Mouse (Mus musculus): ENCODE measurements around the gene Trpm3. TPM values are rescaled to one million over a fixed set of nuclear protein-coding genes. Genes with fewer than 3 reads are reported as not detected.

The Trpm3 gene
- total and polyA plus RNA-seq, 2 experiments from 2014 or later = 19.1 to 64.7 TPM

DNA sequence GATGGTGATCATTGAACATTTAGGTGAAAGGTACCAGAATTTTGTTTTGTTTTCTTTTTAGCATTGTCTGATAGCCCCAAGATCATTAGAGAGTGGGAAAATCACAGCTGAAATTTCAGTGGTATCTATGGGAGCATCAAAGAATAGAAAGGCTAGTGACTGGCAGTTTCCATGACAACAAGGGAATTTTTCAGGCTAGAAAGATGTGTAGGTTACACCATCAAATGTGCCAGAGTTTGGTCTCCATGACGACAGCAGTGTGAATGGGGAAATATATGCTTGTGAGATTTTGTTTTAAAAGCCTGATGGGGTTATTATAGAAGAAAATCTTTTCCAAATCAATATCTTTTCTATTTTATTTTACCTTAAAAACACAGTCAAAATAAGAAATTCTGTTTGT lies 50.9 kb downstream of the Trpm3 start:
- no peaks in the 10 kb centered on the region for H3K27me3 ChIP-seq (ENCODE audit: insufficient read depth, low read length)
- H3K36me3 ChIP-seq (ENCODE audit: insufficient read depth, low read length) = no peaks in the 10 kb centered on the region
- H3K4me3 ChIP-seq (ENCODE audit: low read depth, low read length) = no peak overlapping the region
- H3K9ac ChIP-seq (replicated peaks; ENCODE audit: low read length, poor library complexity, severe bottlenecking) = no peak overlapping the region
- H3K9me3 ChIP-seq (ENCODE audit: low read length) = no peaks in the 10 kb centered on the region
- H3K27ac ChIP-seq (ENCODE audit: low read depth, low read length) = no peak overlapping the region
- no peak overlapping the region for H3K4me2 ChIP-seq (ENCODE audit: low read depth, low read length, poor library complexity, severe bottlenecking)
- no peaks in the 10 kb centered on the region for H3K4me1 ChIP-seq (ENCODE audit: insufficient read depth, low read length)
- DNase-seq (ENCODE audit: low spot score) (peak; percentile 74), ATAC-seq (ENCODE audit: low FRiP score) (peak; percentile 78)
- TF ChIP-seq CTCF (IDR thresholded peaks at IDR 0.05) = no peak
- 10% methylated on average over 1 of the region's 1 CpGs for WGBS

DNA sequence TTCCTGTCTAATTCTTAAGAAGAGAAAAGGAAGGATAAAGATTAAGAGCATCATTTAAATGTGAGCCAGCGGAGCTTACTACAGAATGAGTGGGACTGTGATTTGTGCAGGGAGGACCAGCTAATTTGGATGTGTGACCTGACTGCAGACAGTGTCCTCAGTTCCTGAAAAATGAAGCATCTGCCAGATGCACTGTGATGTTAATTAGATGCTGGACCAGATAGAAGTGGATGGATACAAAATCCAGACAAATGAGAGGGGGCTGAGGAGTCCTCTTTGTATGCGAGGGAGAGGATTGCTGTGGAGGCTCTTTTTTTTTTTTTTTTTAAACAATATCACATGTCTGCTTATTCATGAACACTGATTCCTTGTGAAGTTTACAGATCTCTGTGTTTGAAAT lies 83.7 kb downstream of the Trpm3 start:
- no peak overlapping the region for H3K9ac ChIP-seq (replicated peaks; ENCODE audit: low read length, poor library complexity, severe bottlenecking)
- no peaks in the 10 kb centered on the region for H3K27me3 ChIP-seq (ENCODE audit: insufficient read depth, low read length)
- no peak for TF ChIP-seq CTCF (IDR thresholded peaks at IDR 0.05)
- H3K4me2 ChIP-seq (ENCODE audit: low read depth, low read length, poor library complexity, severe bottlenecking) = no peak overlapping the region
- H3K4me3 ChIP-seq (ENCODE audit: low read depth, low read length) = no peak overlapping the region
- ATAC-seq (ENCODE audit: low FRiP score) = no peak
- 33% methylated on average over 2 of the region's 2 CpGs for WGBS
- no peaks in the 10 kb centered on the region for H3K9me3 ChIP-seq (ENCODE audit: low read length)
- H3K36me3 ChIP-seq (ENCODE audit: insufficient read depth, low read length) = no peaks in the 10 kb centered on the region
- DNase-seq (ENCODE audit: low spot score) = peak; percentile 52
- H3K4me1 ChIP-seq (ENCODE audit: insufficient read depth, low read length) = no peaks in the 10 kb centered on the region
- H3K27ac ChIP-seq (ENCODE audit: low read depth, low read length) = no peak overlapping the region

DNA sequence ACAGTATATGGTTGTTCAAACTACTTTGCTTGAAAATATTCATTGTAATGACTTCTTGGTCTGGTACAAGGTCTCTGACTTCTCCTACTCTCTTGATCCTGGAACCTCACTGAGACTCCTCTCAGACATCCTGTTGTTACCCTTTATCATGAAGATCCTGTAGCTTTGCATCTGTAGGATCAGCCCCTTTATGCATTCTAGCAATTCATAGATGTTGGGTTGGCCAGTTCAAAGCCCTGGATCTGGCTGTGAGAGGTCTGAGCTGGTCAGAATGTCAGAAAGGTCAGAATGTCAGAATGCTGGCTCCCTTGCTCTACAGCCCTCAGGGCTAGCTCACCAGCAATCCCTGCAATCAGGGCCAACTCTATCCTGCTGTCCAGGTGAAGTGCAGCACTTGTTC lies 95.3 kb downstream of the Trpm3 start:
- Histone ChIP-seq H3K4me1 (ENCODE audit: insufficient read depth, low read length) (no peaks in the 10 kb centered on the region), H3K9me3 (ENCODE audit: low read length) (no peaks in the 10 kb centered on the region), H3K4me2 (ENCODE audit: low read depth, low read length, poor library complexity, severe bottlenecking) (no peak overlapping the region), H3K9ac (replicated peaks; ENCODE audit: low read length, poor library complexity, severe bottlenecking) (no peak overlapping the region), H3K4me3 (ENCODE audit: low read depth, low read length) (no peak overlapping the region), H3K27me3 (ENCODE audit: insufficient read depth, low read length) (no peaks in the 10 kb centered on the region), H3K36me3 (ENCODE audit: insufficient read depth, low read length) (no peaks in the 10 kb centered on the region), H3K27ac (ENCODE audit: low read depth, low read length) (no peak overlapping the region)
- ATAC-seq (ENCODE audit: low FRiP score) (no peak), DNase-seq (ENCODE audit: low spot score) (no peak)
- no peak for TF ChIP-seq CTCF (IDR thresholded peaks at IDR 0.05)

DNA sequence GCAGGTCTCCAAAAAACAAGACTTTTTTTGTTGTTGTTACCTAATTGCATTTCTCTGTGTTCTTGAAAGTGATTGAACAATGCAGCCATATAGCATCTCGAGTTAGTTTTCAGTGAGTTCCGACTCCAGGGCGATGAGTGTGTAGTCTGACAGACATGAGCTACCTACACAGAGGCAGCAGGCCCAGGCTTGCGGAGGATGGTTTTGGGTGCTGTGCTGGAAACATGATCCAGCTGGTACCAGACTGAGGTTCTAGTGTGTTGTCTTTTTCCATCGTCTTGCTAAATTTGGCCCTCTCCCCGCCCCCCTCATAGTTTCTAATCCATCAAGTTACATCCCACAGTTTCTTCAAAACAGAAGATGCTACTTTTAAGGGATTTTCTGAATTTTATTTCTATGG lies 110.2 kb downstream of the Trpm3 start:
- H3K27me3 ChIP-seq (ENCODE audit: insufficient read depth, low read length) = no peaks in the 10 kb centered on the region
- ATAC-seq (ENCODE audit: low FRiP score) = no peak
- DNase-seq (ENCODE audit: low spot score) = no peak
- H3K36me3 ChIP-seq (ENCODE audit: insufficient read depth, low read length) = no peaks in the 10 kb centered on the region
- WGBS = 90% methylated on average over 6 of the region's 6 CpGs
- H3K4me2 ChIP-seq (ENCODE audit: low read depth, low read length, poor library complexity, severe bottlenecking) = no peak overlapping the region
- H3K4me1 ChIP-seq (ENCODE audit: insufficient read depth, low read length) = no peaks in the 10 kb centered on the region
- no peak overlapping the region for H3K27ac ChIP-seq (ENCODE audit: low read depth, low read length)
- no peak overlapping the region for H3K9ac ChIP-seq (replicated peaks; ENCODE audit: low read length, poor library complexity, severe bottlenecking)
- H3K9me3 ChIP-seq (ENCODE audit: low read length) = no peaks in the 10 kb centered on the region
- TF ChIP-seq CTCF (IDR thresholded peaks at IDR 0.05) = no peak
- H3K4me3 ChIP-seq (ENCODE audit: low read depth, low read length) = no peak overlapping the region

DNA sequence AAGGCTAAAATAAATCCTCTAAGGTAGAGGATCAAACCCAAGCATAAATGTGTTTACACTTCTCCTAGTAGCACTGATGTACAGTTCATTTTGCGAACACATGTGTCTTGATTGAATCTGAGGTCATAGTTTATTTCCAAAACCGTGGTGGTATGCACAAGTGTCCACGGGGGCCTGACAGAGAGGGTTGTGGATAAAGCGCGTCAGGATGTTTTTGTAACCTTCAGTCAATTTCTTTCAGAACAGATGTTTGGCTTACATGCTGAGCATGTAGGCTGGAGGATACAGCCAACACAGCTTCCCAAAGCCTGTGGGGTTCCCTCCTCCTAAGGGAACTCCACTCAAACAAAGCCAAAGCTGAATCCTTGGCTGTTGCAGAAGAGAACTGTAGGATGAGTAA lies 134.1 kb downstream of the Trpm3 start:
- no peaks in the 10 kb centered on the region for H3K27me3 ChIP-seq (ENCODE audit: insufficient read depth, low read length)
- H3K9me3 ChIP-seq (ENCODE audit: low read length) = no peaks in the 10 kb centered on the region
- no peak overlapping the region for H3K4me3 ChIP-seq (ENCODE audit: low read depth, low read length)
- no peak for TF ChIP-seq CTCF (IDR thresholded peaks at IDR 0.05)
- no peak for ATAC-seq (ENCODE audit: low FRiP score)
- H3K4me2 ChIP-seq (ENCODE audit: low read depth, low read length, poor library complexity, severe bottlenecking) = no peak overlapping the region
- WGBS = 63% methylated on average over 5 of the region's 5 CpGs
- DNase-seq (ENCODE audit: low spot score) = peak; percentile 30
- no peaks in the 10 kb centered on the region for H3K36me3 ChIP-seq (ENCODE audit: insufficient read depth, low read length)
- H3K4me1 ChIP-seq (ENCODE audit: insufficient read depth, low read length) = no peaks in the 10 kb centered on the region
- no peak overlapping the region for H3K9ac ChIP-seq (replicated peaks; ENCODE audit: low read length, poor library complexity, severe bottlenecking)
- no peak overlapping the region for H3K27ac ChIP-seq (ENCODE audit: low read depth, low read length)

DNA sequence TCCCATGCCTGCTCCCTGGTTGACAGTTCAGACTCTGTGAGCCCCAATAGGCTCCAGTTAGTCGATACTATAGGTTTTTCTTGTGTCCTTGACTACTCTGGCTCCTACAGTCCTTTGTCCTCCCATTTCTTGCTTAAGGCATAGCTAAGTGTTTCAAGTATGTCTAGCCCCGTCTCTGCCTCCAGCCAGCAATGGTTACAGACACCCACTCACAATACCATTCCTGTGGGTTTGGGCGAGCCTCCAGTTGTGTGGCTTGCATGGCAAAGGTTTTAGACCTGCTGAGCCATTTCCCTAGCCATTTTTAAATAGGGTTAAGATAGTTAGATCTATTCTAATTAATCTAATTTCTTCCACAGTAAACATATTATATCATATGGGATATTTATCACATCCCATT lies 145.8 kb downstream of the Trpm3 start:
- DNase-seq (ENCODE audit: low spot score) = no peak
- Histone ChIP-seq H3K4me1 (ENCODE audit: insufficient read depth, low read length) (no peaks in the 10 kb centered on the region), H3K27me3 (ENCODE audit: insufficient read depth, low read length) (no peaks in the 10 kb centered on the region), H3K9ac (replicated peaks; ENCODE audit: low read length, poor library complexity, severe bottlenecking) (no peak overlapping the region), H3K4me2 (ENCODE audit: low read depth, low read length, poor library complexity, severe bottlenecking) (no peak overlapping the region), H3K4me3 (ENCODE audit: low read depth, low read length) (no peak overlapping the region), H3K9me3 (ENCODE audit: low read length) (no peaks in the 10 kb centered on the region), H3K36me3 (ENCODE audit: insufficient read depth, low read length) (no peaks in the 10 kb centered on the region), H3K27ac (ENCODE audit: low read depth, low read length) (no peak overlapping the region)
- WGBS = 89% methylated on average over 3 of the region's 3 CpGs
- TF ChIP-seq CTCF (IDR thresholded peaks at IDR 0.05) = no peak
- ATAC-seq (ENCODE audit: low FRiP score) = no peak

DNA sequence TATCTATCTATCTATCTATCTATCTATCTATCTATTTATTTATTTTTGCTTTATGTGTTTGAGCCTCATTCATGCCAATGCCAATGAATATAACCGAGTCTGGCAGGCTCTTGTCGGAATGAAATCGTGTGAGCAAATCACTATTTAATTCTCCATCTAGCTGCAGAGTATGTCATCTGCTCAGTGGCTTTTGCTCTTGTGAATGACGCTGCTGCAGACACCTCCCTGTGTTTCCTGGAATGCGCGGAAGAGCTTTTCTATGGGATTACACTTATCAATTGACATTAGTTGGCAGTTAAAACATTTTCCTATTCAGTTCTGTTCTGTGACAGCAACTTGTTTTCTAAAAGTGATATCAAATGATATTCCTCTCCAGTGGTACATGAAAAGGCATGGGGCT lies 153.8 kb downstream of the Trpm3 start:
- Histone ChIP-seq H3K9ac (replicated peaks; ENCODE audit: low read length, poor library complexity, severe bottlenecking) (no peak overlapping the region), H3K9me3 (ENCODE audit: low read length) (no peaks in the 10 kb centered on the region), H3K4me2 (ENCODE audit: low read depth, low read length, poor library complexity, severe bottlenecking) (no peak overlapping the region), H3K4me1 (ENCODE audit: insufficient read depth, low read length) (no peaks in the 10 kb centered on the region), H3K36me3 (ENCODE audit: insufficient read depth, low read length) (no peaks in the 10 kb centered on the region), H3K27ac (ENCODE audit: low read depth, low read length) (no peak overlapping the region), H3K27me3 (ENCODE audit: insufficient read depth, low read length) (no peaks in the 10 kb centered on the region), H3K4me3 (ENCODE audit: low read depth, low read length) (no peak overlapping the region)
- no peak for ATAC-seq (ENCODE audit: low FRiP score)
- TF ChIP-seq CTCF (IDR thresholded peaks at IDR 0.05) = no peak
- WGBS = 56% methylated on average over 6 of the region's 6 CpGs
- DNase-seq (ENCODE audit: low spot score) = no peak
